Mouse (Mus musculus) heart, adult 2 months (tissue): ENCODE measurements at regions not wholly inside any gene's neighbourhood (a gene's known extent, or its start where the extent isn't known, plus 50 kb on each side); places are given as distances from the start of the nearest gene placed in this dataset.
A peak's percentile ranks its signal among the peaks of the same experiment; 100 is the strongest.

Source experiments
- DNase-seq, 2 experiments: peaks; one replicate each; pipeline ENCODE4 v3.0.0; 2021
- H3K27ac ChIP-seq: fragments of 200-600 bp; 2 replicates; pipeline ENCODE4 v1.8.1; 2022
- H3K27me3 ChIP-seq: fragments of 200-500 bp; 2 replicates; pipeline ENCODE4 v1.6.1; 2012; ENCODE audit warnings: mild to moderate bottlenecking, low read length, inconsistent platforms, mixed read lengths; ENCODE audit not compliant: control insufficient read depth, insufficient read depth
- H3K36me3 ChIP-seq: fragments of 200-500 bp; 2 replicates; pipeline ENCODE4 v1.6.1; 2012; ENCODE audit warnings: low read length, inconsistent platforms; ENCODE audit not compliant: control insufficient read depth, insufficient read depth
- H3K4me1 ChIP-seq: fragments of 200-500 bp; 2 replicates; pipeline ENCODE4 v1.6.1; 2011; ENCODE audit warnings: low read length; ENCODE audit not compliant: control insufficient read depth, insufficient read depth
- H3K4me3 ChIP-seq: fragments of 200-600 bp; 2 replicates; pipeline ENCODE4 v1.8.1; 2022
- H3K79me2 ChIP-seq: fragments of 200-500 bp; replicated peaks from 2 replicates; pipeline ENCODE4 v1.6.1; 2012; ENCODE audit warnings: mild to moderate bottlenecking, inconsistent platforms, low read length, moderate library complexity, mixed read lengths; ENCODE audit not compliant: control insufficient read depth, insufficient read depth
- H3K9ac ChIP-seq: fragments of 200-500 bp; 2 replicates; pipeline ENCODE4 v1.6.1; 2012; ENCODE audit warnings: low read depth, mild to moderate bottlenecking, control low read depth, inconsistent platforms, low read length, mixed read lengths
- CTCF ChIP-seq: fragments of 200-600 bp; IDR thresholded peaks from 2 replicates; pipeline ENCODE4 v1.8.1; 2022; ENCODE audit warnings: antibody characterized with exemption, mild to moderate bottlenecking, moderate library complexity
- EP300 ChIP-seq: fragments of 200-500 bp; IDR thresholded peaks from 2 replicates; pipeline ENCODE4 v1.6.1; 2011; ENCODE audit warnings: low read depth, low read length, control low read depth; ENCODE audit not compliant: insufficient read depth
- POLR2A ChIP-seq: fragments of 200-500 bp; IDR thresholded peaks from 2 replicates; pipeline ENCODE4 v1.6.1; 2011; ENCODE audit warnings: mild to moderate bottlenecking, low read depth, low read length, control low read depth; ENCODE audit not compliant: insufficient read depth
- WGBS: fragments of 180-500 bp; shearing (Covaris S2); methylation state at CpG from one replicate; pipeline ENCODE4 v1.1.7; 2018; 5-methylcytosine and 5-hydroxymethylcytosine counted together
- intact Hi-C: fragments of 180-260 bp; cut with DNase I; formaldehyde crosslinking; loops from one replicate; pipeline ENCODE4 v1.15.1; 2025

DNA sequence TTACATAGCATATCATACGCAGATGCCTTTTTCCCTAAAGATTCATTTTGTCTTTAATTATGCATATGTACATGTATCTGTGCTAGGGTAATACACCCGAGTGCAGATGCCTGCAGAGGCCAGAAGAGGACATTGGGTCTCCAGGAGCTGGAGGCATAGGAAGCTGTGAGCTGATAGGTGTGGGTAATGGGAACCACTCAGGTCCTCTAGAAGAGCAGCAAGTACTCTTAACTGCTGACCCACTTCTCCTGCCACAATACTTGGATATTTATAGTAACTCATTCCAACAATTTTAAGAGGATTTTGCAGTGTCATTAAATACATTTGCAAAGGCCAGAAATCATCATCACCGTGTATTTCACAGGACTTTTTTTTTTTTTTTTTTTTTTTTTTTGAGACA lies 486.6 kb downstream of the Slc4a3 start:
- Histone ChIP-seq H3K4me1 (peaks cover 4% of the 10 kb centered on the region), H3K27me3 (no peaks in the 10 kb centered on the region), H3K27ac (no peak overlapping the region; the same call in 1 of the 2 replicates), H3K9ac (no peak overlapping the region), H3K4me3 (no peak overlapping the region), H3K36me3 (peaks cover 6% of the 10 kb centered on the region), H3K79me2 (no peaks in the 10 kb centered on the region)
- no peak for DNase-seq
- intact Hi-C loops = loop anchor here (10.0 kb wide), 1 partner anchor 1012 kb away; no protein-coding TSS in a partner anchor
- no peak for TF ChIP-seq EP300
- no peak for TF ChIP-seq POLR2A
- no peak for TF ChIP-seq CTCF
- WGBS = 67% methylated on average over 3 of the region's 3 CpGs

DNA sequence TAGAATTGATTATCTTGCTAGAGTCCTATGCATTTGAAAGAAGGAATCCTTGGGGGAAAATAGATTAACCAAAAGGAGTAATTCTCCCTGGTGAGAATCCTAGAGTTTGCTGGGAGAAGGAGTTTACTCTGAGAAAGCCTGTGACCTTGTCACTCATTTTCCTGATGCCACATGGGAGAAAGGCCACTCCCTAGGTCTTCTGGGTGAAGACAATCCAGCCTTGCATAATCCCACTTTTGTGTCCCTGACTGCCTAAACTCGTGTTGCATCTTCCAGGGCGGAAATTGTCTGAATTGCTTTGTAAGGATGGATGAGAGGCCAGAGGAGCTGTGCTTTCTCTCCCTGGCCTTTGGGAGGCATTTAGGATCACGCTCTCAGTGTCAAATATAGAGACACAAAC lies 490.2 kb downstream of the Slc4a3 start:
- Histone ChIP-seq H3K36me3 (peaks cover 10% of the 10 kb centered on the region; the same call in 1 of the 2 replicates), H3K27ac (no peak overlapping the region), H3K9ac (no peak overlapping the region), H3K4me1 (peaks cover 6% of the 10 kb centered on the region), H3K79me2 (no peaks in the 10 kb centered on the region), H3K4me3 (no peak overlapping the region), H3K27me3 (no peaks in the 10 kb centered on the region)
- DNase-seq = no peak
- WGBS = 60% methylated on average over 3 of the region's 3 CpGs
- intact Hi-C loops = loop anchor here (5.0 to 10.0 kb wide), 2 partner anchors 1008 to 1481 kb away; partner anchors contain the start of gene Epha4
- no peak for TF ChIP-seq CTCF
- no peak for TF ChIP-seq POLR2A
- no peak for TF ChIP-seq EP300

DNA sequence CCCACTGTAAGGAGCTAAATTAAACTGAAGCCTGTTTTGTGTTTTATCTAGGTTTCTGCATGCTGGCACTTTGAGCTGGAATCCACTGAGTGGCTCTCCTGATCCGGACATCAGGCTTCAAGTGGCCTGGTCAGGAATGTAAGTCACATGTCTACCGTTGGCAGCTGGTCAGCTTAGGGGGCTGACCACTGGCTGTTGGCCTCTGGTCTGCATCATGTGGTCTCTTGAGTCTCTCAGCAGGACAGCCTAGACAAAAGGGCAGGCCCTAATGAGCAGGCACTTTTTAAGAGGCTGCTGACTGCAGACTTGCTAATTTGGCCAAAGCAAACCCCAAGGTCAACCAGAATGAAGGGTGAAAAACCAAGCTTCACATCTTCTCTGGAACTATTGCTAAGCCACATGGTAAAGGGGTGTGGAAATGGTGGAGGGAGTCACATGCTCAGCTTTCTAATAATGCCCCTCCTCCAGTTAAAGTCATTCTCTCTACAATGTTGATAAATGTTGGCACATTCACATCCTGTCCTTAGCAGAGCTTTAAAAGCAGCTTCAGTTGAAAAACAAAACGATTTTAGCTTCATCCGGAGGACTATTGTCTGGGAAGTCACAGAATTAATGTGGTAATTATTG lies 493.1 kb downstream of the Slc4a3 start:
- Histone ChIP-seq H3K79me2 (no peaks in the 10 kb centered on the region), H3K4me1 (peaks cover 2% of the 10 kb centered on the region; the same call in 1 of the 2 replicates), H3K9ac (no peak overlapping the region), H3K36me3 (peaks cover 4% of the 10 kb centered on the region; the same call in 1 of the 2 replicates), H3K4me3 (no peak overlapping the region), H3K27me3 (no peaks in the 10 kb centered on the region), H3K27ac (peak overlapping the region; percentile 67)
- 17% methylated on average over 4 of the region's 4 CpGs for WGBS
- DNase-seq = peak; percentile 72 to 87
- intact Hi-C loops = loop anchor here (2.0 to 10.0 kb wide), 3 partner anchors 106 to 1478 kb away; partner anchors contain the start of gene Epha4
- TF ChIP-seq POLR2A (no peak), EP300 (peak; percentile 98), CTCF (peak; percentile 52)

- 69% methylated on average over 4 of the region's 4 CpGs for WGBS
- Histone ChIP-seq H3K79me2 (no peaks in the 10 kb centered on the region), H3K4me1 (peaks cover 2% of the 10 kb centered on the region; the same call in 1 of the 2 replicates), H3K4me3 (no peak overlapping the region), H3K27ac (peak overlapping the region; percentile 67), H3K9ac (no peak overlapping the region), H3K36me3 (peaks cover 4% of the 10 kb centered on the region; the same call in 1 of the 2 replicates), H3K27me3 (no peaks in the 10 kb centered on the region)
- intact Hi-C loops = loop anchor here (2.0 to 10.0 kb wide), 3 partner anchors 107 to 1478 kb away; partner anchors contain the start of gene Epha4
- DNase-seq = no peak
- TF ChIP-seq POLR2A (no peak), CTCF (peak; percentile 50)
These were observed 493.6 kb downstream of the Slc4a3 start for GRCm38 (mm10) chr1:76039661-76040060.

DNA sequence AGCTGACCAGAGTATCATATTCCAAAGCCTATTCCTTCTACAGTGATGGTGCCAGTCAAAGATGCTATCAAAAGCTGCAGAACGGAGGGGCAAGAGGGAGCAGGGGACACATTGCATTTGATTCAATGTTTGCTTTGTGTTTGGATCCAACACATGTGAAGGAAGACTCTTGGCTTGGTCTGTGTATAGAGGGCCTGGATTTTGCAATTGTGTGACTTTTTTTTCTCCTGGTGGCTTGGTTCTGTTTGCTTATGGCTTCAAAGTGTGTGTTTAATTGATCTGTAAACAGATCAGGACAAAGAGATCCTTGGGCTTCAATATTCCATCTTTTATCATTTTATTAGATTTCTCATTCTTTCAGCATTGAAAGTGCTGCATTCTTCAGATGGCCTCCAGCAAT lies 504.2 kb downstream of the Slc4a3 start:
- WGBS = 84% methylated on average over 1 of the region's 1 CpGs

GRCm38 (mm10) chr1:76053378-76054171 lies 507.5 kb downstream of the Slc4a3 start:
- no peaks in the 10 kb centered on the region for H3K4me1 ChIP-seq
- no peak overlapping the region for H3K4me3 ChIP-seq
- H3K79me2 ChIP-seq = no peaks in the 10 kb centered on the region
- H3K36me3 ChIP-seq = no peaks in the 10 kb centered on the region
- H3K27me3 ChIP-seq = no peaks in the 10 kb centered on the region
- 82% methylated on average over 10 of the region's 10 CpGs for WGBS
- no peak overlapping the region for H3K27ac ChIP-seq
- intact Hi-C loops = no loop called here
- no peak for DNase-seq
- TF ChIP-seq CTCF (no peak), POLR2A (no peak), EP300 (no peak)
- H3K9ac ChIP-seq = no peak overlapping the region

More for the DNA sequence above, 504.2 kb downstream of the Slc4a3 start:
- Histone ChIP-seq H3K79me2 (no peaks in the 10 kb centered on the region), H3K4me1 (no peaks in the 10 kb centered on the region), H3K4me3 (no peak overlapping the region), H3K27me3 (no peaks in the 10 kb centered on the region), H3K9ac (no peak overlapping the region), H3K27ac (no peak overlapping the region), H3K36me3 (no peaks in the 10 kb centered on the region)
- no peak for DNase-seq
- intact Hi-C loops = no loop called here
- no peak for TF ChIP-seq CTCF
- TF ChIP-seq POLR2A = no peak
- no peak for TF ChIP-seq EP300
